Comparison of ENCODE assay signal across 9 mouse cellular contexts in the genomic region with DNA sequence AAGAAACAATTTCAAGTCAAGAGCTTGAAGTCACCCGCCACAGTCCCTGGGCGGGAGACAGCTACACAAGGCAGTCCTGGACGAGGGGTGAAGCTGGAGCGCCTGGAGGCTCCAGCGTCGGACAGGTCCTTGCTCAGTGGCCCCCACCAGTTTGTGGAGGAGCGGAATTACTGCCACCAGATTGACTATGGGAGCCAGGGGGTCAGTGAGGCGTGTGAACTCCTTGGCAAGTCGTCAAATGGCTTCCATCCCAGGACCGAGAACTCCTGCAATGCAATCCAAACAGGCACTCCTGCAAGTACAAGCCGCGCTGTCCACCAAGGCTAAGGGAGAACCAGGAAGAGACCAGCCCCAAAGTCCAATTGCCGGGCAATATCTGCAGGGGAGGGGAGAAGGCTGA. TPM values are rescaled to one million over a fixed set of nuclear protein-coding genes. Genes with fewer than 3 reads are reported as not detected.
A peak's percentile ranks its signal among the peaks of the same experiment; 100 is the strongest.
DNase-seq lines count a peak whose midpoint lies in the region; ATAC-seq lines count a peak whose summit lies in the region.
"Had no signal": no experiment of that assay in that cellular context is flagged by ENCODE, and none has a peak within 500 bp of the region (broad histone marks: within the 10 kb centered on the region; RNA-seq: fewer than 3 reads in every experiment).

No protein-coding gene starts in this region.

- 0 out of 2 replicates have a peak, but pooled peaks cover 2% of the 10 kb centered on the region for H3K27me3 ChIP-seq in heart, embryonic 12.5 days (replicated peaks)
- H3K27me3 ChIP-seq: limb, embryonic 12.5 days had no signal

- no peak overlapping the region for H3K27ac ChIP-seq in heart, embryonic 12.5 days (ENCODE audit: poor library complexity, severe bottlenecking)
- H3K27ac ChIP-seq: limb, embryonic 12.5 days had no signal

- no peaks in the 10 kb centered on the region; the same call in 1 of the 2 replicates for H3K9me3 ChIP-seq in heart, embryonic 12.5 days (replicated peaks)

- H3K36me3 ChIP-seq in heart, embryonic 12.5 days = no peaks in the 10 kb centered on the region
- H3K36me3 ChIP-seq: limb, embryonic 12.5 days had no signal

- intact Hi-C loops in left cerebral cortex, postnatal 10 days (cut with DNase I) = no loop called here

- no peak for ATAC-seq in heart, embryonic 12.5 days (ENCODE audit: insufficient number of reproducible peaks, low FRiP score)

- 59% methylated on average over 13 of the region's 13 CpGs for WGBS in heart, embryonic 12.5 days

- no peak overlapping the region for H3K9ac ChIP-seq in heart, embryonic 12.5 days
- H3K9ac ChIP-seq: limb, embryonic 12.5 days had no signal

- H3K4me2 ChIP-seq in heart, embryonic 12.5 days = no peak overlapping the region
- H3K4me2 ChIP-seq: limb, embryonic 12.5 days had no signal

- DNase-seq in adrenal gland, adult (ENCODE audit: inconsistent age in 2 of 2, low spot score in 1 of 2) = peak; percentile 34 to 68
- DNase-seq in adrenal gland, postnatal 4 days (ENCODE audit: low spot score in 2 of 2) = no peak
- DNase-seq in left cerebral cortex, postnatal 10 days (ENCODE audit: extremely low spot score in 1 of 2, low spot score in 2 of 2) = peak; percentile 53 to 59
- DNase-seq in left cerebral cortex, adult 8-10 months (ENCODE audit: low spot score in 2 of 2) = no peak
- DNase-seq in cerebellum, adult 11 months = peak; percentile 59
- peak; percentile 79 for DNase-seq in kidney, postnatal 10 days
- no peak for DNase-seq in urinary bladder, adult 18-20 months (ENCODE audit: low spot score in 2 of 2)

- H3K4me1 ChIP-seq in heart, embryonic 12.5 days (replicated peaks) = 0 out of 2 replicates have a peak, but pooled peaks cover 6% of the 10 kb centered on the region
- H3K4me1 ChIP-seq: limb, embryonic 12.5 days had no signal

- H3K4me3 ChIP-seq in heart, embryonic 12.5 days = no peak overlapping the region
- H3K4me3 ChIP-seq: limb, embryonic 12.5 days had no signal

RNA-seq across cellular contexts. Expression of gene Plet1, which starts 45.3 kb away (rescaled TPM):
- total RNA-seq in adrenal gland, postnatal 4 days (2021) = 1 to 10 TPM in 1 of 2 experiments, under 1 TPM in 1; 0.25 to 3.2 TPM
- total RNA-seq in left cerebral cortex, postnatal 10 days (2021) = not detected
- not detected for total RNA-seq in left cerebral cortex, adult 8-10 months (2022)
- 0.44 and 0.46 TPM in 2 replicates for polyA plus RNA-seq in heart, embryonic 12.5 days (2016; fragmentation: Nextera tagmentation; extraction: Ambion mirVana)

Comparison
In these comparisons a context has a peak if more than half of its experiments do, and no peak if none do; other contexts are left out.
1. DNase-seq: peak in adrenal gland, adult (2 of 2), left cerebral cortex, postnatal 10 days (2 of 2), cerebellum, adult 11 months (single experiment) and kidney, postnatal 10 days (single experiment); none in adrenal gland, postnatal 4 days (0 of 2), left cerebral cortex, adult 8-10 months (0 of 2) and urinary bladder, adult 18-20 months (0 of 2).